Mouse (Mus musculus) intestine, embryonic 14.5 days (tissue): ENCODE measurements around the gene Ms4a6c. TPM values are rescaled to one million over a fixed set of nuclear protein-coding genes. Genes with fewer than 3 reads are reported as not detected.
"Not testable (repeated sequence)": the region's sequence is repeated elsewhere in the genome, so short reads cannot be mapped to it uniquely, and the experiment has no call there.

Source experiments
- ATAC-seq: fragments of 200-750 bp; cut with Nextera tagmentation; replicated peaks from 2 replicates; pipeline ENCODE4 v1.8.0; 2017; ENCODE audit warnings: low read depth, moderate number of reproducible peaks, moderate TSS enrichment, moderate library complexity; ENCODE audit not compliant: low FRiP score, low TSS enrichment
- DNase-seq: peaks from one replicate; pipeline ENCODE4 v3.0.0-alpha.2; 2018; ENCODE audit warnings: low spot score
- H3K27ac ChIP-seq: fragments of 300-500 bp; sonication (generic); 2 replicates; pipeline ENCODE4 v1.5.1; 2014; ENCODE audit warnings: low read depth, mild to moderate bottlenecking, control low read depth
- H3K27me3 ChIP-seq: fragments of 300-500 bp; sonication (generic); replicated peaks from 2 replicates; pipeline ENCODE4 v1.6.1; 2014; ENCODE audit warnings: low read length, control low read depth; ENCODE audit not compliant: control insufficient read depth, insufficient read depth
- H3K36me3 ChIP-seq: fragments of 300-500 bp; sonication (generic); 2 replicates; pipeline ENCODE4 v1.6.1; 2014; ENCODE audit warnings: low read length, control low read depth; ENCODE audit not compliant: control insufficient read depth, insufficient read depth
- H3K4me1 ChIP-seq: fragments of 300-500 bp; sonication (generic); replicated peaks from 2 replicates; pipeline ENCODE4 v1.6.1; 2014; ENCODE audit warnings: low read length, control low read depth, mixed read lengths; ENCODE audit not compliant: control insufficient read depth, insufficient read depth
- H3K4me2 ChIP-seq: fragments of 300-500 bp; sonication (generic); 2 replicates; pipeline ENCODE4 v1.6.1; 2014; ENCODE audit warnings: low read length
- H3K4me3 ChIP-seq: fragments of 300-500 bp; sonication (generic); 2 replicates; pipeline ENCODE4 v1.5.1; 2014; ENCODE audit warnings: low read depth, low read length, control low read depth, mixed read lengths
- H3K9ac ChIP-seq: fragments of 300-500 bp; sonication (generic); 2 replicates; pipeline ENCODE4 v1.6.1; 2014; ENCODE audit warnings: mild to moderate bottlenecking, low read length
- H3K9me3 ChIP-seq: fragments of 300-500 bp; sonication (generic); 2 replicates; pipeline ENCODE4 v1.6.1; 2016; ENCODE audit warnings: low read length, control low read depth; ENCODE audit not compliant: control insufficient read depth
- WGBS: fragments of 180-500 bp; shearing (Covaris S2); extraction: QIAGEN DNeasy Blood & Tissue Kit; methylation state at CpG from one replicate; pipeline ENCODE4 v1.1.7; 2014; 5-methylcytosine and 5-hydroxymethylcytosine counted together
- polyA plus RNA-seq: library from polyadenylated mRNA; unstranded; fragments of >200 nt; fragmentation: Nextera tagmentation; extraction: Ambion mirVana; gene quantifications from 2 replicates; pipeline ENCODE4 v1.2.1, GENCODE M21; 2014

Ms4a6c gene
- polyA plus RNA-seq, 1 experiment from 2014 or later = 10.7 TPM

GRCm38 (mm10) chr19:11516845-11517244, 47.7 kb downstream of the Ms4a6c start:
- no peak for DNase-seq
- no peaks in the 10 kb centered on the region for H3K27me3 ChIP-seq
- no peak overlapping the region for H3K27ac ChIP-seq
- H3K9me3 ChIP-seq = no peaks in the 10 kb centered on the region
- H3K4me3 ChIP-seq = no peak overlapping the region
- ATAC-seq = no peak
- 61% methylated on average over 4 of the region's 4 CpGs for WGBS
- H3K4me1 ChIP-seq = no peaks in the 10 kb centered on the region
- no peak overlapping the region for H3K4me2 ChIP-seq
- H3K9ac ChIP-seq = no peak overlapping the region
- no peaks in the 10 kb centered on the region for H3K36me3 ChIP-seq

- not testable (repeated sequence) for H3K9ac ChIP-seq, H3K9me3 ChIP-seq, H3K4me1 ChIP-seq, H3K4me2 ChIP-seq, H3K27me3 ChIP-seq, ATAC-seq, H3K4me3 ChIP-seq, H3K36me3 ChIP-seq, DNase-seq, H3K27ac ChIP-seq
- 35% methylated on average over 1 of the region's 1 CpGs for WGBS
Observed at GRCm38 (mm10) chr19:11517373-11517772, 48.2 kb downstream of the Ms4a6c start.

DNA sequence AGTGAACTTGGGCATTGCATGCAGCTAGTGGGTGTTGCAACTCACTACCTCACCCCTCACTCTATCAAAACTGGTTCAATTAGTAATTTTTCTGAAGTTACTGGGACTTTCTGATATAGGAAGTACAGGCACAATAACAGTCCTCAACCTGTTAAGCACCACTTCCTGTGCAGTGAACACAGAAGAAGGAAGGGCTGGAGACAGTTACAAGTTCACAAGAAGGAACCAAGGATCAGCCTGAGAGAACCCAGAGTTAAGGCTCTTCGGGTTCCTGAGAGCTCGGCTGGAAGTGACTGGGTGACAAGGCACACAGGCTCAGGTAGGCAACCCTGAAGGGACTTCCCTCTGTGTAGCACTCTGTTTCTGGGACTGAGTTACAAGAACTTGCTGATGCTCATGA, 49.2 kb downstream of the Ms4a6c start:
- not testable (repeated sequence) for H3K36me3 ChIP-seq, DNase-seq, H3K27me3 ChIP-seq, H3K27ac ChIP-seq, H3K9ac ChIP-seq, H3K9me3 ChIP-seq, H3K4me1 ChIP-seq, ATAC-seq, H3K4me2 ChIP-seq, H3K4me3 ChIP-seq
- 76% methylated on average over 2 of the region's 2 CpGs for WGBS

GRCm38 (mm10) chr19:11520146-11520545, 51.0 kb downstream of the Ms4a6c start:
- Histone ChIP-seq H3K4me2 (no peak overlapping the region), H3K27ac (no peak overlapping the region), H3K4me1 (no peaks in the 10 kb centered on the region), H3K9me3 (no peaks in the 10 kb centered on the region), H3K4me3 (no peak overlapping the region), H3K36me3 (no peaks in the 10 kb centered on the region), H3K9ac (no peak overlapping the region), H3K27me3 (no peaks in the 10 kb centered on the region)
- 88% methylated on average over 3 of the region's 3 CpGs for WGBS
- no peak for DNase-seq
- ATAC-seq = no peak

Other genes starting within 250 kb of the Ms4a6c start
- 0.16 TPM in 1 of 2 replicates, not detected in the other for gene Ms4a12, start 236.9 kb upstream of the Ms4a6c start, polyA plus RNA-seq
- not detected in 2 replicates for gene Ms4a1, start 203.1 kb upstream of the Ms4a6c start, polyA plus RNA-seq
- not detected in 2 replicates for gene Ms4a5, start 185.5 kb upstream of the Ms4a6c start, polyA plus RNA-seq
- gene Ms4a14, start 154.9 kb upstream of the Ms4a6c start, polyA plus RNA-seq = 0.09 and 0.16 TPM in 2 replicates
- 2.6 and 3.5 TPM in 2 replicates for gene Ms4a7, start 133.2 kb upstream of the Ms4a6c start, polyA plus RNA-seq
- gene Ms4a4a, start 93.8 kb upstream of the Ms4a6c start, polyA plus RNA-seq = 3.5 and 3.7 TPM in 2 replicates
- 1.3 and 1.8 TPM in 2 replicates for gene Ms4a4c, start 64.6 kb upstream of the Ms4a6c start, polyA plus RNA-seq
- 0.08 TPM in 2 replicates for gene Ms4a4b, start 25.8 kb upstream of the Ms4a6c start, polyA plus RNA-seq
- not detected in 2 replicates for gene Gm8369, start 16.6 kb downstream of the Ms4a6c start, polyA plus RNA-seq
- 7.7 and 8.8 TPM in 2 replicates for gene Ms4a6b, start 47.1 kb downstream of the Ms4a6c start, polyA plus RNA-seq
- gene Ms4a4d, start 67.4 kb downstream of the Ms4a6c start, polyA plus RNA-seq = 1.7 and 2.5 TPM in 2 replicates
- 4.1 and 4.7 TPM in 2 replicates for gene Ms4a6d, start 135.5 kb downstream of the Ms4a6c start, polyA plus RNA-seq
- gene Ms4a2, start 154.4 kb downstream of the Ms4a6c start, polyA plus RNA-seq = 0.27 TPM in 1 of 2 replicates, not detected in the other
- gene Ms4a3, start 171.5 kb downstream of the Ms4a6c start, polyA plus RNA-seq = not detected in 2 replicates
- not detected in 2 replicates for gene Oosp2, start 191.2 kb downstream of the Ms4a6c start, polyA plus RNA-seq
- not detected in 2 replicates for gene Oosp1, start 221.8 kb downstream of the Ms4a6c start, polyA plus RNA-seq
- gene Oosp3, start 227.7 kb downstream of the Ms4a6c start, polyA plus RNA-seq = not detected in 2 replicates